Mouse (Mus musculus): ENCODE results near the gene Gcm1. TPM values are rescaled to one million over a fixed set of nuclear protein-coding genes. Genes with fewer than 3 reads are reported as not detected.

The Gcm1 gene
- polyA plus RNA-seq, 1 experiment from 2014 or later = not detected

- H3K27me3 ChIP-seq = no peaks in the 10 kb centered on the region
- H3K4me2 ChIP-seq (replicated peaks) = no peak overlapping the region
- no peaks in the 10 kb centered on the region for H3K9me3 ChIP-seq
- H3K4me3 ChIP-seq = no peak overlapping the region
- no peak for ATAC-seq (replicated peaks)
- no peaks in the 10 kb centered on the region for H3K4me1 ChIP-seq
- no peak overlapping the region for H3K9ac ChIP-seq (replicated peaks)
- H3K27ac ChIP-seq (replicated peaks) = no peak overlapping the region
- WGBS = 17% methylated on average over 9 of the region's 9 CpGs
- H3K36me3 ChIP-seq = no peaks in the 10 kb centered on the region
These were observed 30.5 kb upstream of the Gcm1 start for GRCm38 (mm10) chr9:78021256-78021655.

- no peaks in the 10 kb centered on the region for H3K36me3 ChIP-seq
- H3K4me3 ChIP-seq = no peak overlapping the region
- H3K9me3 ChIP-seq = no peaks in the 10 kb centered on the region
- no peak overlapping the region for H3K27ac ChIP-seq (replicated peaks)
- 83% methylated on average over 8 of the region's 8 CpGs for WGBS
- no peaks in the 10 kb centered on the region for H3K4me1 ChIP-seq
- H3K4me2 ChIP-seq (replicated peaks) = no peak overlapping the region
- ATAC-seq (replicated peaks) = no peak
- no peaks in the 10 kb centered on the region for H3K27me3 ChIP-seq
- no peak overlapping the region for H3K9ac ChIP-seq (replicated peaks)
These were observed 29.4 kb upstream of the Gcm1 start for GRCm38 (mm10) chr9:78022187-78022945.

- H3K9me3 ChIP-seq = no peaks in the 10 kb centered on the region
- H3K4me3 ChIP-seq = no peak overlapping the region
- no peak overlapping the region for H3K9ac ChIP-seq (replicated peaks)
- H3K36me3 ChIP-seq = no peaks in the 10 kb centered on the region
- no peaks in the 10 kb centered on the region for H3K4me1 ChIP-seq
- no peak overlapping the region for H3K27ac ChIP-seq (replicated peaks)
- no peaks in the 10 kb centered on the region for H3K27me3 ChIP-seq
- ATAC-seq (replicated peaks) = peak; percentile 81
- H3K4me2 ChIP-seq (replicated peaks) = no peak overlapping the region
- WGBS = 26% methylated on average over 3 of the region's 3 CpGs
These were observed 26.9 kb upstream of the Gcm1 start for GRCm38 (mm10) chr9:78024823-78025222.

GRCm38 (mm10) chr9:78027099-78027498 is 24.6 kb upstream of the Gcm1 start:
- no peak for ATAC-seq (replicated peaks)
- WGBS = 81% methylated on average over 3 of the region's 3 CpGs
- no peaks in the 10 kb centered on the region for H3K9me3 ChIP-seq
- H3K27ac ChIP-seq (replicated peaks) = no peak overlapping the region
- no peak overlapping the region for H3K9ac ChIP-seq (replicated peaks)
- H3K4me2 ChIP-seq (replicated peaks) = no peak overlapping the region
- H3K36me3 ChIP-seq = no peaks in the 10 kb centered on the region
- no peaks in the 10 kb centered on the region for H3K4me1 ChIP-seq
- no peaks in the 10 kb centered on the region for H3K27me3 ChIP-seq
- no peak overlapping the region for H3K4me3 ChIP-seq

- no peaks in the 10 kb centered on the region for H3K27me3 ChIP-seq
- no peak for ATAC-seq (replicated peaks)
- H3K27ac ChIP-seq (replicated peaks) = no peak overlapping the region
- H3K9me3 ChIP-seq = no peaks in the 10 kb centered on the region
- no peak overlapping the region for H3K4me2 ChIP-seq (replicated peaks)
- 91% methylated on average over 10 of the region's 10 CpGs for WGBS
- no peaks in the 10 kb centered on the region for H3K36me3 ChIP-seq
- no peak overlapping the region for H3K9ac ChIP-seq (replicated peaks)
- H3K4me3 ChIP-seq = no peak overlapping the region
- H3K4me1 ChIP-seq = no peaks in the 10 kb centered on the region
These were observed 20.8 kb upstream of the Gcm1 start for GRCm38 (mm10) chr9:78030835-78031456.

GRCm38 (mm10) chr9:78032930-78033329 is 18.8 kb upstream of the Gcm1 start:
- Histone ChIP-seq H3K9ac (replicated peaks) (no peak overlapping the region), H3K9me3 (no peaks in the 10 kb centered on the region), H3K27me3 (no peaks in the 10 kb centered on the region), H3K36me3 (no peaks in the 10 kb centered on the region), H3K4me3 (no peak overlapping the region), H3K4me2 (replicated peaks) (no peak overlapping the region), H3K27ac (replicated peaks) (no peak overlapping the region), H3K4me1 (no peaks in the 10 kb centered on the region)
- no peak for ATAC-seq (replicated peaks)
- 90% methylated on average over 4 of the region's 4 CpGs for WGBS

GRCm38 (mm10) chr9:78035296-78035695 is 16.4 kb upstream of the Gcm1 start:
- H3K36me3 ChIP-seq = no peaks in the 10 kb centered on the region
- 80% methylated on average over 5 of the region's 5 CpGs for WGBS
- no peak overlapping the region for H3K4me3 ChIP-seq
- no peak for ATAC-seq (replicated peaks)
- no peak overlapping the region for H3K4me2 ChIP-seq (replicated peaks)
- no peaks in the 10 kb centered on the region for H3K9me3 ChIP-seq
- no peaks in the 10 kb centered on the region for H3K4me1 ChIP-seq
- H3K9ac ChIP-seq (replicated peaks) = no peak overlapping the region
- no peaks in the 10 kb centered on the region for H3K27me3 ChIP-seq
- H3K27ac ChIP-seq (replicated peaks) = no peak overlapping the region

- no peaks in the 10 kb centered on the region for H3K4me1 ChIP-seq
- ATAC-seq (replicated peaks) = no peak
- WGBS = 86% methylated on average over 8 of the region's 8 CpGs
- H3K9ac ChIP-seq (replicated peaks) = no peak overlapping the region
- no peaks in the 10 kb centered on the region for H3K27me3 ChIP-seq
- H3K36me3 ChIP-seq = no peaks in the 10 kb centered on the region
- H3K27ac ChIP-seq (replicated peaks) = no peak overlapping the region
- no peak overlapping the region for H3K4me2 ChIP-seq (replicated peaks)
- H3K9me3 ChIP-seq = no peaks in the 10 kb centered on the region
- no peak overlapping the region for H3K4me3 ChIP-seq
These were observed 15.9 kb upstream of the Gcm1 start for GRCm38 (mm10) chr9:78035831-78036230.

GRCm38 (mm10) chr9:78038755-78039489 is 12.8 kb upstream of the Gcm1 start:
- 43% methylated on average over 18 of the region's 18 CpGs for WGBS
- no peaks in the 10 kb centered on the region for H3K9me3 ChIP-seq
- no peaks in the 10 kb centered on the region for H3K36me3 ChIP-seq
- H3K9ac ChIP-seq (replicated peaks) = no peak overlapping the region
- no peak overlapping the region for H3K4me3 ChIP-seq
- peak; percentile 68 for ATAC-seq (replicated peaks)
- H3K4me2 ChIP-seq (replicated peaks) = no peak overlapping the region
- H3K27ac ChIP-seq (replicated peaks) = no peak overlapping the region
- H3K4me1 ChIP-seq = no peaks in the 10 kb centered on the region
- H3K27me3 ChIP-seq = no peaks in the 10 kb centered on the region

GRCm38 (mm10) chr9:78045171-78045570 is 6.6 kb upstream of the Gcm1 start:
- no peaks in the 10 kb centered on the region for H3K27me3 ChIP-seq
- no peak overlapping the region for H3K27ac ChIP-seq (replicated peaks)
- no peak overlapping the region for H3K9ac ChIP-seq (replicated peaks)
- H3K4me3 ChIP-seq = no peak overlapping the region
- 73% methylated on average over 6 of the region's 6 CpGs for WGBS
- H3K4me1 ChIP-seq = no peaks in the 10 kb centered on the region
- H3K9me3 ChIP-seq = no peaks in the 10 kb centered on the region
- H3K36me3 ChIP-seq = no peaks in the 10 kb centered on the region
- ATAC-seq (replicated peaks) = no peak
- no peak overlapping the region for H3K4me2 ChIP-seq (replicated peaks)

GRCm38 (mm10) chr9:78046755-78047154 is 5.0 kb upstream of the Gcm1 start:
- Histone ChIP-seq H3K4me3 (no peak overlapping the region), H3K4me2 (replicated peaks) (no peak overlapping the region), H3K9me3 (no peaks in the 10 kb centered on the region), H3K27me3 (no peaks in the 10 kb centered on the region), H3K36me3 (no peaks in the 10 kb centered on the region), H3K27ac (replicated peaks) (no peak overlapping the region), H3K4me1 (no peaks in the 10 kb centered on the region), H3K9ac (replicated peaks) (no peak overlapping the region)
- 64% methylated on average over 20 of the region's 20 CpGs for WGBS
- ATAC-seq (replicated peaks) = no peak

GRCm38 (mm10) chr9:78050452-78050970 is 1.2 kb upstream of the Gcm1 start:
- no peak for ATAC-seq (replicated peaks)
- no peak overlapping the region for H3K9ac ChIP-seq (replicated peaks)
- H3K27ac ChIP-seq (replicated peaks) = no peak overlapping the region
- H3K4me3 ChIP-seq = no peak overlapping the region
- H3K4me1 ChIP-seq = no peaks in the 10 kb centered on the region
- WGBS = 61% methylated on average over 5 of the region's 5 CpGs
- no peaks in the 10 kb centered on the region for H3K36me3 ChIP-seq
- no peaks in the 10 kb centered on the region for H3K27me3 ChIP-seq
- no peak overlapping the region for H3K4me2 ChIP-seq (replicated peaks)
- H3K9me3 ChIP-seq = no peaks in the 10 kb centered on the region
